Mouse (Mus musculus) kidney, postnatal 0 days (tissue): ENCODE data around the gene Nop14. TPM values are rescaled to one million over a fixed set of nuclear protein-coding genes. Genes with fewer than 3 reads are reported as not detected.

Experiments used
- ATAC-seq: fragments of 200-750 bp; cut with Nextera tagmentation; replicated peaks from 2 replicates; pipeline ENCODE4 v1.8.0; 2017; ENCODE audit warnings: low read depth, moderate number of reproducible peaks, moderate TSS enrichment, moderate library complexity; ENCODE audit not compliant: low FRiP score
- DNase-seq: peaks from one replicate; pipeline ENCODE4 v3.0.0-alpha.2; 2016; ENCODE audit warnings: low spot score
- H3K27ac ChIP-seq: fragments of 300-500 bp; sonication (generic); 2 replicates; pipeline ENCODE4 v1.5.1; 2014; ENCODE audit warnings: mild to moderate bottlenecking
- H3K27me3 ChIP-seq: fragments of 300-500 bp; sonication (generic); 2 replicates; pipeline ENCODE4 v1.6.1; 2014; ENCODE audit warnings: low read length, mixed read lengths; ENCODE audit not compliant: insufficient read depth
- H3K36me3 ChIP-seq: fragments of 300-500 bp; sonication (generic); 2 replicates; pipeline ENCODE4 v1.6.1; 2014; ENCODE audit warnings: low read length, mixed read lengths; ENCODE audit not compliant: insufficient read depth
- H3K4me1 ChIP-seq: fragments of 300-500 bp; sonication (generic); replicated peaks from 2 replicates; pipeline ENCODE4 v1.6.1; 2014; ENCODE audit warnings: antibody characterized with exemption, low read length, mixed read lengths; ENCODE audit not compliant: insufficient read depth
- H3K4me2 ChIP-seq: fragments of 300-500 bp; sonication (generic); 2 replicates; pipeline ENCODE4 v1.6.1; 2014; ENCODE audit warnings: mild to moderate bottlenecking, low read length, moderate library complexity, mixed read lengths
- H3K4me3 ChIP-seq: fragments of 300-500 bp; sonication (generic); replicated peaks from 2 replicates; pipeline ENCODE4 v1.5.1; 2014; ENCODE audit warnings: low read depth, low read length
- H3K9ac ChIP-seq: fragments of 300-500 bp; sonication (generic); 2 replicates; pipeline ENCODE4 v1.6.1; 2014; ENCODE audit warnings: low read depth, low read length
- H3K9me3 ChIP-seq: fragments of 300-500 bp; sonication (generic); replicated peaks from 2 replicates; pipeline ENCODE4 v1.6.1; 2016; ENCODE audit warnings: low read length, inconsistent platforms, mixed read lengths
- CTCF ChIP-seq: IDR thresholded peaks from 2 replicates; pipeline ENCODE4 v1.5.1; 2016; ENCODE audit warnings: antibody characterized with exemption, low read depth, mild to moderate bottlenecking, moderate library complexity
- WGBS: fragments of 180-500 bp; shearing (Covaris S2); extraction: QIAGEN DNeasy Blood & Tissue Kit; methylation state at CpG from one replicate; pipeline ENCODE4 v1.1.7; 2014; 5-methylcytosine and 5-hydroxymethylcytosine counted together
- polyA plus RNA-seq: library from polyadenylated mRNA; unstranded; fragments of >200 nt; fragmentation: Nextera tagmentation; extraction: Ambion mirVana; gene quantifications from 2 replicates; pipeline ENCODE4 v1.2.1, GENCODE M21; 2015

The Nop14 gene
- polyA plus RNA-seq, 1 experiment from 2014 or later, result 22.3 TPM

GRCm38 (mm10) chr5:34652961-34653360, 7.0 kb downstream of the Nop14 start:
- Histone ChIP-seq H3K27ac (no peak overlapping the region), H3K9me3 (no peaks in the 10 kb centered on the region), H3K36me3 (peaks cover 76% of the 10 kb centered on the region), H3K4me2 (no peak overlapping the region), H3K9ac (no peak overlapping the region), H3K27me3 (no peaks in the 10 kb centered on the region), H3K4me3 (no peak overlapping the region), H3K4me1 (no peaks in the 10 kb centered on the region)
- no peak for TF ChIP-seq CTCF
- no peak for DNase-seq
- ATAC-seq, result no peak
- WGBS, result 92% methylated on average over 5 of the region's 5 CpGs

GRCm38 (mm10) chr5:34647581-34647980, 12.4 kb downstream of the Nop14 start:
- peak; percentile 66 for DNase-seq
- H3K4me1 ChIP-seq, result no peaks in the 10 kb centered on the region
- WGBS, result 64% methylated on average over 4 of the region's 4 CpGs
- peaks cover 82% of the 10 kb centered on the region for H3K36me3 ChIP-seq
- no peaks in the 10 kb centered on the region for H3K9me3 ChIP-seq
- H3K27me3 ChIP-seq, result no peaks in the 10 kb centered on the region
- H3K27ac ChIP-seq, result no peak overlapping the region
- no peak overlapping the region for H3K4me2 ChIP-seq
- H3K4me3 ChIP-seq, result no peak overlapping the region
- ATAC-seq, result no peak; the same call in 1 of the 2 replicates
- TF ChIP-seq CTCF, result peak; percentile 74
- H3K9ac ChIP-seq, result no peak overlapping the region

GRCm38 (mm10) chr5:34642932-34643331, 17.0 kb downstream of the Nop14 start:
- DNase-seq (peak; percentile 68), ATAC-seq (peak; percentile 61; the same call in 1 of the 2 replicates)
- no peak overlapping the region for H3K4me2 ChIP-seq
- no peak overlapping the region for H3K4me3 ChIP-seq
- TF ChIP-seq CTCF, result peak; percentile 73
- H3K4me1 ChIP-seq, result no peaks in the 10 kb centered on the region
- no peaks in the 10 kb centered on the region for H3K9me3 ChIP-seq
- no peak overlapping the region for H3K9ac ChIP-seq
- H3K27me3 ChIP-seq, result no peaks in the 10 kb centered on the region
- H3K36me3 ChIP-seq, result peaks cover 76% of the 10 kb centered on the region
- 74% methylated on average over 5 of the region's 5 CpGs for WGBS
- no peak overlapping the region for H3K27ac ChIP-seq

GRCm38 (mm10) chr5:34641991-34642390, 18.0 kb downstream of the Nop14 start:
- no peaks in the 10 kb centered on the region for H3K9me3 ChIP-seq
- no peaks in the 10 kb centered on the region for H3K27me3 ChIP-seq
- H3K9ac ChIP-seq, result no peak overlapping the region
- 82% methylated on average over 3 of the region's 3 CpGs for WGBS
- no peak for DNase-seq
- no peak overlapping the region for H3K27ac ChIP-seq
- H3K4me1 ChIP-seq, result 0 out of 2 replicates have a peak, but pooled peaks cover 4% of the 10 kb centered on the region
- peaks cover 68% of the 10 kb centered on the region for H3K36me3 ChIP-seq
- no peak for ATAC-seq
- no peak for TF ChIP-seq CTCF
- no peak overlapping the region for H3K4me2 ChIP-seq
- H3K4me3 ChIP-seq, result no peak overlapping the region

GRCm38 (mm10) chr5:34637591-34638156, 22.3 kb downstream of the Nop14 start:
- 0 out of 2 replicates have a peak overlapping the region, but pooled peaks have one; percentile 62 for H3K9ac ChIP-seq
- H3K4me3 ChIP-seq, result peak overlapping the region; percentile 50; the same call in 1 of the 2 replicates
- H3K4me1 ChIP-seq, result peaks cover 14% of the 10 kb centered on the region; the same call in 1 of the 2 replicates
- no peak for TF ChIP-seq CTCF
- ATAC-seq (no peak), DNase-seq (no peak)
- H3K9me3 ChIP-seq, result no peaks in the 10 kb centered on the region
- H3K27ac ChIP-seq, result no peak overlapping the region
- 85% methylated on average over 7 of the region's 7 CpGs for WGBS
- H3K27me3 ChIP-seq, result no peaks in the 10 kb centered on the region
- peaks cover 49% of the 10 kb centered on the region for H3K36me3 ChIP-seq
- H3K4me2 ChIP-seq, result peak overlapping the region; percentile 75; the same call in 1 of the 2 replicates

GRCm38 (mm10) chr5:34636481-34637287, 23.3 kb downstream of the Nop14 start, which contains the start of gene Mfsd10:
Gene Mfsd10 (minus strand): TSS chr5:34637212.
- Histone ChIP-seq H3K27ac (peak within 1 kb of the TSS; percentile 83), H3K9me3 (no peaks in the 10 kb centered on the region), H3K27me3 (no peaks in the 10 kb centered on the region), H3K9ac (peak within 1 kb of the TSS; percentile 62), H3K4me2 (peak within 1 kb of the TSS; percentile 75), H3K4me1 (peaks cover 14% of the 10 kb centered on the region; the same call in 1 of the 2 replicates), H3K36me3 (peaks cover 52% of the 10 kb centered on the region), H3K4me3 (peak within 1 kb of the TSS; percentile 50)
- peak; percentile 91 for DNase-seq
- under 1% methylated on average over 48 of the region's 48 CpGs for WGBS
- ATAC-seq, result peak; percentile 87
- TF ChIP-seq CTCF, result peak; percentile 55; the same call in 1 of the 2 replicates
